Mouse (Mus musculus) CH12.LX (cell line): ENCODE data around the gene Ufd1. TPM values are rescaled to one million over a fixed set of nuclear protein-coding genes. Genes with fewer than 3 reads are reported as not detected.
A peak's percentile ranks its signal among the peaks of the same experiment; 100 is the strongest.

ENCODE experiments used
- DNase-seq: peaks from one replicate; pipeline ENCODE4 v3.0.0-alpha.2; 2013; ENCODE audit errors: extremely low read depth
- H3K27ac ChIP-seq: 2 replicates; pipeline ENCODE4 v1.5.1; 2012; ENCODE audit warnings: low read depth, mild to moderate bottlenecking, control low read depth, moderate library complexity; ENCODE audit not compliant: insufficient read depth
- H3K27me3 ChIP-seq: replicated peaks from 2 replicates; pipeline ENCODE3; 2012; ENCODE audit warnings: inconsistent platforms
- H3K36me3 ChIP-seq, 2 experiments: replicated peaks in 1 of 2; 2 replicates each; pipeline versions ENCODE3 to v1.6.1; 2012; ENCODE audit warnings: inconsistent platforms in 1 of 2, low read length in 1 of 2, mild to moderate bottlenecking in 1 of 2, mixed read lengths in 1 of 2, moderate library complexity in 1 of 2; ENCODE audit not compliant: control insufficient read depth in 1 of 2, insufficient read depth in 1 of 2
- H3K4me1 ChIP-seq, 2 experiments: 2 replicates each; pipeline ENCODE4 v1.6.1; 2012; ENCODE audit warnings: inconsistent platforms in 1 of 2, moderate library complexity in 1 of 2; ENCODE audit not compliant: insufficient read depth in 2 of 2, control insufficient read depth in 1 of 2
- H3K4me2 ChIP-seq: 2 replicates; pipeline ENCODE4 v1.6.1; 2012; ENCODE audit warnings: low read depth, mild to moderate bottlenecking, control low read depth; ENCODE audit not compliant: poor library complexity, insufficient read depth, severe bottlenecking
- H3K4me3 ChIP-seq, 3 experiments: fragments of 150-350 bp in 1 of 3; sonication (generic) in 1 of 3; replicated peaks in 1 of 3; 2 replicates each; pipeline versions ENCODE3 to v1.5.1; 2011 to 2012; ENCODE audit warnings: low read depth in 2 of 3, low read length in 2 of 3, mild to moderate bottlenecking in 2 of 3, moderate library complexity in 2 of 3, control low read depth in 1 of 3, improper control_type of control experiment in 1 of 3, inconsistent platforms in 1 of 3, mixed read lengths in 1 of 3; ENCODE audit not compliant: poor library complexity in 1 of 3
- H3K79me2 ChIP-seq: replicated peaks from 2 replicates; pipeline ENCODE4 v1.6.1; 2012; ENCODE audit warnings: mild to moderate bottlenecking, moderate library complexity; ENCODE audit not compliant: control insufficient read depth, poor library complexity, insufficient read depth, severe bottlenecking; ENCODE audit errors: extremely low read depth
- H3K9ac ChIP-seq: 2 replicates; pipeline ENCODE4 v1.6.1; 2012; ENCODE audit warnings: low read depth, mild to moderate bottlenecking, control low read depth, moderate library complexity; ENCODE audit not compliant: insufficient read depth
- H3K9me3 ChIP-seq: replicated peaks from 2 replicates; pipeline ENCODE3; 2012; ENCODE audit warnings: low read length, inconsistent platforms, mixed read lengths
- BHLHE40 ChIP-seq: IDR thresholded peaks from 2 replicates; pipeline ENCODE4 v1.6.1; 2011; ENCODE audit warnings: mild to moderate bottlenecking, low read depth, low read length, improper control_type of control experiment
- CHD1 ChIP-seq: IDR thresholded peaks from 2 replicates; pipeline ENCODE4 v1.6.1; 2012; ENCODE audit warnings: low read depth, low read length, improper control_type of control experiment, inconsistent platforms
- CHD2 ChIP-seq: IDR thresholded peaks from 2 replicates; pipeline ENCODE4 v1.6.1; 2011; ENCODE audit warnings: low read length, improper control_type of control experiment
- CTCF ChIP-seq, 2 experiments: IDR thresholded peaks in 1 of 2; conservative IDR thresholded peaks in 1 of 2; 2 replicates each; pipeline ENCODE4 v1.5.1; 2011 to 2012; ENCODE audit warnings: low read depth in 2 of 2, low read length in 2 of 2, improper control_type of control experiment in 1 of 2, inconsistent platforms in 1 of 2, mild to moderate bottlenecking in 1 of 2, moderate library complexity in 1 of 2
- E2F4 ChIP-seq: IDR thresholded peaks from 2 replicates; pipeline ENCODE4 v1.6.1; 2011; ENCODE audit warnings: low read depth, low read length, improper control_type of control experiment; ENCODE audit not compliant: insufficient replicate concordance
- ELF1 ChIP-seq: IDR thresholded peaks from 2 replicates; pipeline ENCODE4 v1.6.1; 2014; ENCODE audit warnings: low read depth, mild to moderate bottlenecking, inconsistent platforms, low read length, improper control_type of control experiment
- EP300 ChIP-seq: IDR thresholded peaks from 2 replicates; pipeline ENCODE4 v1.6.1; 2011; ENCODE audit warnings: low read length, improper control_type of control experiment
- ETS1 ChIP-seq: conservative IDR thresholded peaks from 2 replicates; pipeline ENCODE4 v1.6.1; 2012; ENCODE audit warnings: low read depth, mild to moderate bottlenecking, inconsistent platforms, low read length, improper control_type of control experiment, moderate library complexity
- GABPA ChIP-seq: IDR thresholded peaks from 2 replicates; pipeline ENCODE4 v1.6.1; 2012; ENCODE audit warnings: low read depth, low read length, improper control_type of control experiment, inconsistent platforms; ENCODE audit not compliant: insufficient replicate concordance
- HCFC1 ChIP-seq: IDR thresholded peaks from 2 replicates; pipeline ENCODE4 v1.6.1; 2012; ENCODE audit warnings: low read depth, mild to moderate bottlenecking, inconsistent platforms, low read length, improper control_type of control experiment
- IRF4 ChIP-seq: IDR thresholded peaks from 2 replicates; pipeline ENCODE4 v1.6.1; 2014; ENCODE audit warnings: low read depth, mild to moderate bottlenecking, inconsistent platforms, low read length, improper control_type of control experiment
- JUN ChIP-seq: IDR thresholded peaks from 2 replicates; pipeline ENCODE4 v1.6.1; 2011; ENCODE audit warnings: low read depth, mild to moderate bottlenecking, low read length, improper control_type of control experiment, moderate library complexity; ENCODE audit not compliant: insufficient read depth
- JUND ChIP-seq: conservative IDR thresholded peaks from 2 replicates; pipeline ENCODE4 v1.6.1; 2011; ENCODE audit warnings: low read depth, low read length, improper control_type of control experiment
- KAT2A ChIP-seq: IDR thresholded peaks from 2 replicates; pipeline ENCODE4 v1.6.1; 2012; ENCODE audit warnings: low read length, improper control_type of control experiment, inconsistent platforms; ENCODE audit not compliant: insufficient replicate concordance
- MAFK ChIP-seq: IDR thresholded peaks from 2 replicates; pipeline ENCODE4 v1.6.1; 2011; ENCODE audit warnings: low read length, improper control_type of control experiment; ENCODE audit not compliant: insufficient replicate concordance
- MAX ChIP-seq: IDR thresholded peaks from 2 replicates; pipeline ENCODE4 v1.6.1; 2011; ENCODE audit warnings: low read length, improper control_type of control experiment
- MAZ ChIP-seq: IDR thresholded peaks from 2 replicates; pipeline ENCODE4 v1.6.1; 2012; ENCODE audit warnings: low read depth, mild to moderate bottlenecking, inconsistent platforms, low read length, improper control_type of control experiment, moderate library complexity
- MEF2A ChIP-seq: IDR thresholded peaks from 2 replicates; pipeline ENCODE4 v1.6.1; 2014; ENCODE audit warnings: low read depth, mild to moderate bottlenecking, inconsistent platforms, low read length, improper control_type of control experiment, borderline replicate concordance
- MXI1 ChIP-seq: IDR thresholded peaks from 2 replicates; pipeline ENCODE4 v1.6.1; 2011; ENCODE audit warnings: mild to moderate bottlenecking, low read depth, low read length, improper control_type of control experiment
- MYC ChIP-seq: IDR thresholded peaks from 2 replicates; pipeline ENCODE4 v1.6.1; 2011; ENCODE audit warnings: low read depth, mild to moderate bottlenecking, improper control_type of control experiment, low read length
- NELFE ChIP-seq: IDR thresholded peaks from 2 replicates; pipeline ENCODE4 v1.6.1; 2011; ENCODE audit warnings: low read depth, low read length, improper control_type of control experiment
- NRF1 ChIP-seq: IDR thresholded peaks from 2 replicates; pipeline ENCODE4 v1.6.1; 2014; ENCODE audit warnings: low read depth, mild to moderate bottlenecking, inconsistent platforms, low read length, improper control_type of control experiment, moderate library complexity
- PAX5 ChIP-seq: IDR thresholded peaks from 2 replicates; pipeline ENCODE4 v1.6.1; 2012; ENCODE audit warnings: low read length, inconsistent platforms, mixed read lengths
- POLR2A ChIP-seq: IDR thresholded peaks from 2 replicates; pipeline ENCODE4 v1.6.1; 2011; ENCODE audit warnings: low read depth, mild to moderate bottlenecking, improper control_type of control experiment, low read length
- POLR2AphosphoS2 ChIP-seq: IDR thresholded peaks from 2 replicates; pipeline ENCODE4 v1.6.1; 2011; ENCODE audit warnings: low read depth, low read length, improper control_type of control experiment
- RAD21 ChIP-seq: IDR thresholded peaks from 2 replicates; pipeline ENCODE4 v1.6.1; 2011; ENCODE audit warnings: low read depth, mild to moderate bottlenecking, low read length, improper control_type of control experiment, moderate library complexity
- RCOR1 ChIP-seq: conservative IDR thresholded peaks from 2 replicates; pipeline ENCODE4 v1.6.1; 2012; ENCODE audit warnings: low read depth, mild to moderate bottlenecking, inconsistent platforms, low read length, improper control_type of control experiment
- SIN3A ChIP-seq: IDR thresholded peaks from 2 replicates; pipeline ENCODE4 v1.6.1; 2012; ENCODE audit warnings: low read length, improper control_type of control experiment, inconsistent platforms
- SMC3 ChIP-seq: IDR thresholded peaks from 2 replicates; pipeline ENCODE4 v1.6.1; 2011; ENCODE audit warnings: low read depth, low read length, improper control_type of control experiment
- TBP ChIP-seq: conservative IDR thresholded peaks from 2 replicates; pipeline ENCODE4 v1.6.1; 2011; ENCODE audit warnings: low read depth, low read length, improper control_type of control experiment
- TCF12 ChIP-seq: IDR thresholded peaks from 2 replicates; pipeline ENCODE4 v1.6.1; 2014; ENCODE audit warnings: low read depth, mild to moderate bottlenecking, inconsistent platforms, low read length, improper control_type of control experiment
- UBTF ChIP-seq: IDR thresholded peaks from 2 replicates; pipeline ENCODE4 v1.6.1; 2012; ENCODE audit warnings: low read depth, mild to moderate bottlenecking, inconsistent platforms, low read length, improper control_type of control experiment, moderate library complexity
- USF1 ChIP-seq: IDR thresholded peaks from 2 replicates; pipeline ENCODE4 v1.6.1; 2014; ENCODE audit warnings: low read depth, mild to moderate bottlenecking, inconsistent platforms, low read length, improper control_type of control experiment
- USF2 ChIP-seq: conservative IDR thresholded peaks from 2 replicates; pipeline ENCODE4 v1.6.1; 2011; ENCODE audit warnings: low read depth, low read length, improper control_type of control experiment
- ZC3H11A ChIP-seq: IDR thresholded peaks from 2 replicates; pipeline ENCODE4 v1.6.1; 2012; ENCODE audit warnings: low read depth, mild to moderate bottlenecking, inconsistent platforms, low read length, improper control_type of control experiment
- ZKSCAN1 ChIP-seq: IDR thresholded peaks from 2 replicates; pipeline ENCODE4 v1.6.1; 2012; ENCODE audit warnings: low read depth, inconsistent platforms, low read length, improper control_type of control experiment, borderline replicate concordance
- ZMIZ1 ChIP-seq: IDR thresholded peaks from 2 replicates; pipeline ENCODE4 v1.6.1; 2012; ENCODE audit warnings: low read depth, mild to moderate bottlenecking, inconsistent platforms, low read length, improper control_type of control experiment
- ZNF384 ChIP-seq: IDR thresholded peaks from 2 replicates; pipeline ENCODE4 v1.6.1; 2012; ENCODE audit warnings: low read depth, low read length, improper control_type of control experiment, inconsistent platforms
- dilution Hi-C: fragments of 300-500 bp; cut with MboI; formaldehyde crosslinking; loops from 2 replicates; pipeline ENCODE4 v1.14.3; 2020; ENCODE audit warnings: low sequenced_read_pairs; ENCODE audit not compliant: extremely low pct_unique_long_range_greater_than_20kb, extremely low pct_ligation_motif_present
- in situ Hi-C: fragments of 300-500 bp; cut with MboI; formaldehyde crosslinking; loops from 3 replicates; pipeline ENCODE4 v1.14.3; 2019; ENCODE audit warnings: low sequenced_read_pairs, low pct_ligation_motif_present, low pct_unique_long_range_greater_than_20kb, mixed read lengths
- polyA plus RNA-seq: library from polyadenylated mRNA; unstranded; fragments of >175 nt; gene quantifications from 2 replicates; pipeline ENCODE4 v1.2.1, GENCODE M21; 2012; ENCODE audit warnings: low read depth; ENCODE audit not compliant: insufficient read length
- total RNA-seq, 2 experiments: library from RNA; depleted of rRNA; stranded (reverse); fragments of 300-350 nt in 1 of 2; fragments of >200 nt in 1 of 2; gene quantifications; 2 replicates each; pipeline ENCODE4 v1.2.3; 2012 to 2014

Ufd1 gene
- total and polyA plus RNA-seq, 3 experiments: 43.6 to 80.8 (median 62.6) TPM

DNA sequence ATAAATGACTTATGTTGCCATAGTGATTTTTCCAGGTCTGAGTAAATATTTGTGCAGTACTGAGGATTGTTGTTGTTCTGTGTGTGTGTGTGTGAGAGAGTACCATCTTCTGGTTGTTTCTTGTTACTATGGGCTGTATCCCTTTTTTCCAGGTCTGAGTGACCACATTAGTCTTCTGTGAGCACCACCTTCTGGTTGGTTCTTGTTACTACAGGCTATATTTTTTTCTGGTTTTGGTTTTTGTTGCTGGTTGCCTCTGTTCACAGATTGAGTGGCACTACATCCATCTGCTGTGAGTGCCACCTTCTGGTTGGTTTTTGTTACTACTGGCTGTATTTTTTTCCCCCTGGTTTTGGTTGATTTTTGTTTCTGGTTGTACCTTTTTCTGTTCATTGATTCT, 47.0 kb downstream of the Ufd1 start:
- H3K9ac ChIP-seq: no peak overlapping the region
- dilution Hi-C loops: no loop called here

DNA sequence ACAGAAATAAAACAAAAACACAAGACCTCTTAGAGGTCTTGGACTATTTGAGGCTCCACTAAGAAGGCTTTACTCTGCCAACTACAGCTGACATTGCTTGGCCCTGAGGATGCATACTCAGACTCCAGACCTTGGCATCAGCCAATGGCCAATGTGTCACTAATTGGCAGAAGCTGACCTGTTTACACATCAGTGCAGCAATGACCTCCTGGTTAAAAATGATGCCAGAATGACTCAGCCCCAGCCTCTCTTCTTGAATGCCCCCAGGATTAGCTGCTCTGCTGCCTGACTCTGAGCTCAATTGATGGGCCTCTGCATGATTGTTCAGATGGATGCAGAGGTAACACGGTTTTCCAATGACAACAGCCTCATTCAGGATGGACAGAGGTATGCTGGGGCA, 48.6 kb downstream of the Ufd1 start:
- Histone ChIP-seq H3K4me2 (no peak overlapping the region), H3K4me1 (no peaks in the 10 kb centered on the region), H3K27me3 (no peaks in the 10 kb centered on the region), H3K9me3 (peaks cover 7% of the 10 kb centered on the region), H3K79me2 (no peaks in the 10 kb centered on the region), H3K27ac (no peak overlapping the region), H3K36me3 (no peaks in the 10 kb centered on the region), H3K4me3 (no peak overlapping the region), H3K9ac (no peak overlapping the region)
- in situ Hi-C loops (no loop called here), dilution Hi-C loops (no loop called here)
- DNase-seq: no peak
- TF ChIP-seq E2F4 (no peak), JUND (no peak), USF2 (no peak), ELF1 (no peak)

More for the DNA sequence above, 47.0 kb downstream of the Ufd1 start:
- no peaks in the 10 kb centered on the region for H3K79me2 ChIP-seq
- in situ Hi-C loops: no loop called here
- DNase-seq: peak; percentile 83
- no peak overlapping the region for H3K4me2 ChIP-seq
- no peaks in the 10 kb centered on the region for H3K4me1 ChIP-seq
- no peaks in the 10 kb centered on the region for H3K27me3 ChIP-seq
- H3K4me3 ChIP-seq: no peak overlapping the region
- peaks cover 7% of the 10 kb centered on the region for H3K9me3 ChIP-seq
- TF ChIP-seq HCFC1 (peak; percentile 37; the same call in 1 of the 2 replicates), SIN3A (no peak; the same call in 1 of the 2 replicates), JUND (peak; percentile 73), MAX (no peak), NELFE (no peak), RCOR1 (no peak), NRF1 (no peak), PAX5 (no peak), USF2 (no peak), CHD1 (no peak), KAT2A (no peak), TBP (no peak), MAFK (0 out of 2 replicates have a peak, but pooled peaks have one; percentile 20), ETS1 (no peak), MYC (0 out of 2 replicates have a peak, but pooled peaks have one; percentile 36), ZKSCAN1 (no peak; the same call in 1 of the 2 replicates), POLR2AphosphoS2 (no peak), CTCF (conservative IDR thresholded peaks at IDR 0.05 in 1 of 2, IDR thresholded peaks at IDR 0.05 in 1 of 2; ENCODE audit: low read depth in 2 of 2, low read length in 2 of 2) (peak; percentile 42 to 92; a peak in 3 of 4 replicates), ZNF384 (peak; percentile 87), CHD2 (no peak), ZMIZ1 (no peak), RAD21 (peak; percentile 67), IRF4 (peak; percentile 32; the same call in 1 of the 2 replicates), E2F4 (0 out of 2 replicates have a peak, but pooled peaks have one; percentile 42), EP300 (no peak), GABPA (no peak), TCF12 (0 out of 2 replicates have a peak, but pooled peaks have one; percentile 34), UBTF (no peak), BHLHE40 (no peak), USF1 (no peak), ZC3H11A (no peak), MAZ (0 out of 2 replicates have a peak, but pooled peaks have one; percentile 18), MXI1 (no peak), SMC3 (peak; percentile 72), POLR2A (no peak), MEF2A (no peak), ELF1 (no peak), JUN (0 out of 2 replicates have a peak, but pooled peaks have one; percentile 2)
- no peak overlapping the region for H3K27ac ChIP-seq
- H3K36me3 ChIP-seq: no peaks in the 10 kb centered on the region
